Mouse (Mus musculus): ENCODE data around the gene Cd34.
A peak's percentile ranks its signal among the peaks of the same experiment; 100 is the strongest.

Cd34 gene

DNA sequence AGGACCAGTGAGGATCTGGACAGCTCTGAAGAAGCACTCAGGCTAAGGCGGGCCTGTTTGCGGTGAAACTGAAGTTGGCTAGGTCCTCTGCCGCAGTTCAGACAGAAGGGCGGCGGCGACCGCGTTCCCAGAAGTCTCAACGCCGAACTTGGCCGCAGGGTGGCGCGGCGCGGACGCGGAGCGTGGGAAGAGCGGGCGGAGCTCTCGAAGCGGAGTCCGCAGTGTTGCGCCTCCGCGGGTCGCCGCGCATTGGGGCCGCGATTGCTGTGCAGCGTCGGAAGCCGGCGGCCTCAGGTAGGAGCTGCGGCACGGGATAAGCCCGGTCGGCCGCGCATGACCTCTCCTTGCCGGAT, 37.5 kb downstream of the Cd34 start:
- peak; percentile 71 to 73 for DNase-seq

DNA sequence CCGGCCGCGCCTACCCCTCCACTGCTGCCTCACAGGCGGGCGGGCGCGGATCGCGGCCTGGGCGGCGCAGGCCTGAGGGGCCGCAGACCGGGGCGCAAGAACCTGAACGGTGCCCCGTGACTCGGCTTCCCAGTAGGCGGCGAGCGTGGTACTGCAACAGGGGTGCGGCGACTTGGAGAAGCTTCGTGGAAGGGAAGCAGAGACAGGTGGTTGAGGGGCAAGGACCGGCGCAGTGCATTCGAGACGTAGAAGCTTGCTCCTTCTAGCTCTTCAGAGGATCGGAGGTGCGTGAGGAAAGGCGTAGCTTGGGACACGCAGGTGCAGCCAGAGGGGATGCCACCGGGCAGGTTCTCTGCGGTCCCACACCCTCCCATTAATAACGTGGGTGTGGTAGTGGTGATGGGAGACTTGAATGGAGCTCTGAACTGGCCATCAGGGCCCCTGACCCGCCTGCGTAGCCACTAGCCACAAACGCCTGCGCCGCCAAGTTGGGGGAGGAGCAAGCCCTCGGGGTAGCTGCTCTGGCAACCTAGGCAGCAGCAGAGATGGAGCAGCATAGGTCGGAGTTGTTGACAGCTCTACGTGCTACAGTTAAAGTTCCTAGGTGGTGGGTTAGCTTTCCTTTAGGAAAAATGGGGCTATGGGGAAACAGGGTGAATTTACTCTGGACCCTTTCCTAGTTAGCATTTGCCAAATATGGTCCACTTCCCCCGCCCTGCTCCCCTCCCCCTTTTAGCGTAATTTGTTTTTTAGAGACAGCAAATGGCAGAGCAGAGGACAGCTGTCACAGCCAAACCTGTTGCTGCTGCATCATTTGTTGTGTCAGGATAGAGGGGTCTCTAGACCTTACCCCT, 38.1 kb downstream of the Cd34 start:
- DNase-seq: peak; percentile 64 to 69

DNA sequence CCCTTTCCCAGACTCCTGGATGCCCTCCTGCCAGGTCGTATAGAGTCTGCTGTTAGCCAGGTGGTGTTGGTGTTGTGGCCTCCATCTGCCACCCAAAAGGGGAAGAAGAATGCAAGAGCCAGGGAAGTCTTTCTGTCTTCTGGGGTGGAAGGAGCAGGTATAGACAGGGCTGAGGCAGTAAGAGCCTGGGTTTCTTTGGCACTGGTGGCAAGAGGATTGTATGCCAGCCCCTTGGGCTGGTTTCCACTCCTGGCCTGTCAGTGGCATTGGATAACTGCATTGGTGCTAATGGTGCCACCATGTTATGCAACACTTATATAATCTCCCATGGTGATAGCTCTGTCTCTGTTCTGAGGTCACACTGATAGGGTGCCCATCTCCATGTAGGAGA, 38.7 kb downstream of the Cd34 start:
- DNase-seq: no peak

DNA sequence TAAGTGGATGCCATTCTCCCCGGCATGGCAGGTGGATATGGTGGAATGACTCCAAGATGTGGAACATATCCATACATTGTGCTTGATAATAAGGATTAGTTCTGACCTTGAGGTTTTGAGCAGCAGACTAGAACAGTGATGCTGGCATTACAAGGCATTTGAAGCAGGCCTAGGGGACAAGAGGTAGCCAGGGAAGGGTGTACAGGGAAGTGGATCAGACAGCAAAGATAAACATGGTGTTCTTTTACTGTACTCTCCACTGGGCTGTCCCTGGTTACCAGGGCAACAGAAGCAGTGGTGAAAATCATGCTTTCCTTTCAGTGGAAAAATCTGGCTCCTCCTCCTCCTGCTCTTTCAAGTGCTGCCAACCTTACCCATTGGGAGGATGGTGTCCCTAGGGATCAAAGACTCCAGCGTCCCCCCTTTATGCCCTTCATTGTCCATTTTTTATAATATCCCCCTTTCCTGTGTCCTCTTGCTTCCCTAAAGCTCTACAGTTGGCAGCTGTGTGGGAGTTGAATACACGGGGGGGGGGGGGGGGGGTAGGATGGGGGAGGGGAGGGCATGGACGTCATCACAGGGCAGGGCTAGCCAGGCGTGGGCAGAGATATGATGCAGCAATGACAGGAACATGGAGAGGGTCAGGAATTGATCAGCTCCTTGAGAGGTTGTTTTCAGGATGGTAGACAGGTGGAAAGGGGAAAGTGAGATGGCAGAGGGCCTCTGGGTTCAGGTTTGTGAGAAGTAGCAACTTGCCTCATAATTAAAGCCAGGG, 39.5 kb downstream of the Cd34 start:
- DNase-seq: no peak

DNA sequence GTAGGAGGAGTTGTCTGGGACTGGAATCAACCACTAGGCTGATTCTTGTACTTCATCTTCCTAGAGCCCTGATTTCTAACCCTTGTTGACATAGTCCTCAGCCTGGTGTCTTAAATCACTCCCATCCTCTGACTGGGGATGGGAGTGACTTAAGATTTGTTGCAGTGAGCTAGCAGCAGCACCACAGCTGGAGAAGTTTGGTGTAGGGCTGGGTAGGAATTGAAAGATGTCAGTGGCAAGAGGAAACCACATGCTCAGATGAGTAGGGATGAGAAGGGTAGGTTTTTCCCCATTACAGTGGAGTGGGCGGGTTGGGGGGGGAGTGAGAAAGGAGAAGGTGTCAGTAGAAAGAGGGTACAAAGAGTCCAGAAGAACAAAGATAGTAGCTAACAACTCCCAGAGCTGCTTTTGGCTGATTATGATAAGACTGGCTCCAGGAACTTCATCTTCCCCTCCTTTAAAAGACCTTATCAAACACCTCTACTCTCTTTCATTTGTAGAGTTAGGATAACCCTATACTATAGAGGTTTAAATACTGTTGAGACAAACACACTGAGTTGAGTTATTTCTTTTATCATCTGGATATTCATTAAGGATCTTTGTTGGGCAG, 42.3 kb downstream of the Cd34 start:
- no peak for DNase-seq

DNA sequence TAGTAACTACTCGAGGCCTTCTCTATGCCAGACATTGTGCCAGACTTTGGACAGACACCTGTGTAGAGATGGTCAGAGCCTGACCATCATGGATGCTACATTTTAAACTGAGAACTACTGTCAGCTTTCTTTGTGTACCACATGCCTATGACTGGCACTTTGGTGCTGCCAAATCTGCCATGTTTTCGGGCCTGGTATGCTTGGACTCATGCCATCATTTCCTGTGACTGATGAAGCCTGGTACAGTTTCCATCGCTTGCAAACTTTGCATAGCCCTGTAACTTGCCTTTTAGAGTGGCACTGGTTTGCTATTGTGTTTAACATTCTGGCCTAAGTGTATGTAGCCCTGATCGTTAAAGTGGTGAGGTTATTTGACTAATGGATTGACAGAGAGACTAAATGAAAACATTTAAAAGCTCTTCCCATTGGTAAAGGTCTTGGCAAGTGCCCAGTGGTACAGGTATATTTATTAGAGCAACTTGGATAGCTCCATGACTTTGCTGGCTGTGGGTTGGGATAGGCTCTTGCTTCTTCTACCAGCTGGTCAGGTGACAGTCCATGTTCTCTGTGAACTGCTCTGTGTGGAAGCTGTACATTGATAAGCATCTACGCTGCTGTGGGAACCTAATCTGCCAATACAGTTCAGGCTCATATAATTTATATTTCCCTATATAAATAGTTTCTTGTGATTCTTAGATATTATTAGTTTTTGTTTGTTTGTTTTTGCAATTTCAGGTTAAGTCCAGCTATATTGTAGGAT, 44.5 kb downstream of the Cd34 start:
- DNase-seq: no peak

DNA sequence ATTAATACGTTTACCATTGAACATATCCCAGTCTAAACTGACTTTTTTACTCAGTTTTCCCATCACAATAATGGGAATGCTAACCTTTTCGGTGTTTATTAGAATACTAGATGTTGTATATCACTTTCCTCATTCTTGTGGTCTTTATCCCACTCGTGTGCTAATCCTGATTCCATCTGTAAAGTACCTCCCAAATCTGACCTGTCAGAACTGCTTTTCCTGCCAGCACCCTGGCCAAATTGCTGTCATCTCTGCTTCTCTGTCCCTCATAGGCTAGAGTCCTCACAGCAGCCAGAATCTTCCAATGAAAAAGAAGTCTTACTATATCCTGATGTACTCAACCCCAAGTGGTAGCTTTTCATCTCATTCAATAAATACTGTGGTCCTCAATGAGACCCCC, 46.3 kb downstream of the Cd34 start:
- DNase-seq: no peak

DNA sequence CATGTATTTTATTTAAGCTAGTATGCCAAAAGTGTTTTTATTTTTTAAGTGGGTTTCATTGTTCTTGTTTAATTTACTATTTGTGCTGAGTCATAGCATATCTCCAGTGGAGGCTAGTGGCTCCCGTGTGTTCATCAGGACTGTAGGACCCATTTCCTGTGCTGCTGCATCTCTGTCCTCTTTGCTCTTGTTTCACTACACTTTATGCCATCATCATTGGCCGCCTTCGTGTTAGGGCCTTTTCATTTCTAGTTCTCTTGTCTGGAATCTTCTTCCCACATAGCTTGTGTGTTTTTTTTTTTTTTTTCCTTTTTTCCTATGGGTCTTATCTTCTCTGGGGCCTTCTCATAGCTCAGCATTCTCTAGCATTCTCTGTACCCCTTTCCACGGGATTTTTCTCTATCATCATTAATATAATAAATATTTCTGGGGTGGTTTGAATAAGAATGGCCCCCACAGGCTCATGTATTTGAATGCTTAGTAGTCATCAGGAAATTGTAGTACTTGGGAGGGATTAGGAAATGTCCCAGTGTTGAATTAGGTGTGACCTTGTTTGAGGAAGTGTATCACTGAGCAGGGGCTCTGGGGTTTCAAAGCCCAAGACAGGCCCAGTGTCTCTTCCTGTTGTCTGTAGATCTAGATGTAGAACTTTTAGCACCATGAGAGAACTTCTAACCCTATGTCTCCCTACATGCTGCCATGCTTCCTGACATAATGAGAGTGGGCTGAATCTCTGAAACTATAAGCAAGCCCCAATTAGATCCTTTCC, 47.0 kb downstream of the Cd34 start:
- DNase-seq: no peak

DNA sequence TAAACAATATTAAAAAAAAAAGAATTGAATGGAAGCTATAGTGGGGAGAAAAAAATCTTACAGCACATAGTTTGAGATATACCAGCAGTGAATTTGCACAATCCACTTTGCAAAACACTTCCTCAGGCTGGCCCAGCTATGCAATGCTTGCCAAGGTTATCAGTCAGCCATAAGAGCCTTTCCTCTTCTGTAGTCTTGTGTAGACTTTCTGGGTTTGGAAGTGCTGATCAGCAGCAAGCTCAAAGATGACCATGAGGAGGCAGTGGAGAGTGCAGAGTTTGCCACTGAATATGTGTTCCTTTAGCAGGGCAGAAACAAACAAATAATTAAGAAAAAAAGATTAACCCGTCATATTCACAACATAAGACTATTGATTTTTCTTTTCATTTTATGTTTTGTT, 50.4 kb downstream of the Cd34 start:
- DNase-seq: no peak

DNA sequence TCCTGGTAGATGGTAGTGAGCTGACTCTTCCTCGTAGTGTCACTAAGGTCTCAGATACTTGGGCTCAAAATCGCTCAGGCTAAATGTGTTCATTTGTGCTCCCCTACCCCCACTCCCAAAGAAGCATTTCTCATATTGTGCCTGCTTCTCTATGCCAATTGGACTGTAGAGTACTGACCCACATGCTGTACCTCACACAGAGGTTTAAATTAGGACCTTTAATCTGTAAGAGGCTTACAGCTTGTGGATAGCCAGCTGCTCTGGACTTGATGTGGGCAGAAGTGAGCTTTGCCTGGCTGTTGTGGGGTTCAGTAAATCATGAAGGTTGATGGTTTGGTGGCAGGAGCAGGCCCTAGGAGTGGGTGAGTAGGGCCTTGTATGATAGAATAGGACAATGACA, 52.4 kb downstream of the Cd34 start:
- DNase-seq: no peak

DNA sequence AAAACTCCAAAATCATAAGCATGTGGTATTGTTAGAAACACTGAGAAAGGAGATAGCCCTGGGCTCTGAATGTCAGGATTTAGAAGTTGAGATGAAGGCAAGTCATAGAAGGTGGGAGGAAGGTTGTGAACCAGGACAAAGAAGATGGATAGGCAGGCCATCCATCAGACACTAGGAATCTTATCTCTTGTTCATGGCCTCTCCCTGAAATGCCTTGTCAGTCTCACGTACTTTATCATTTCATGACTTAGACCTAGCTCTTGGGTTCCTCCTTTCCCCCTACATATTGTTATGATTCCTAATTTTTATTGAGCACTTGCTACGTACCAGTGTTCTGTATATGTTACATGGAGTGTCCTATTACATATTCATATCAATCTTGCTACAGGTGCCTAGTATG, 53.0 kb downstream of the Cd34 start:
- DNase-seq: no peak

DNA sequence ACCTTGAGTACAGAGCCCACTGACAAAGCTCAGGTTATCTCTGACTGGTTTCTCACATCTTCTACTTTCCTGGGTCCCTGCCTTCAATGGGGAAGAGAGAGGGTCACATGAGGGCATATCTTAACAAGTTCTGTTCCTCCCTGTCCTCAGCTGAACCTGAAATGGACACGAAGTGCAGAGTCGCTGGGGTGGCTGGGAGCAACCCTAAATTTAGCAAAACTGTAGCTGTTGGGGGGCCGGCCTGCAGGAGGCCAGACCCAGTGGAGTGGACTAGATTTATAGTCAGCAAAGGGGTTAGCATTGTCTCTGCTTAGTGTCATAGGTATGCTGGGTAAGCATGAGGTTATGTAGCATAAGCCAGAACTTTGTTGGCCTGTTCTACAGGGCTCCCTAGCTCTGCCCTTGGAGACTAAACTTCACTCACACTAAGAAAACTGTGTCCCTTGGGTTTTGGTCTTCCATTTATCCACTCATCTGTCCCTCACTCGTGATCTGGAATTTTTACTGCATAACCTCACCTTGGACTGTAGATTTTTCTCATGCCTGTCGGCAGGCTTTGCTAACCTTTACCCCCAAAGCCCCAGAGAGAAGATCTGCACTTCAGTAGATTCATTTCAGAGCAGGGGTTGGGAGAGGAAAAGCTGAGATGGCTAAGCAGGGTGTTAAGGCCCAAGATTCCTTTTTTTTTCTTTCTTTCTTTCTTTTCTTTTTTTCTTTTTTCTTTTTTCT, 54.1 kb downstream of the Cd34 start:
- no peak for DNase-seq

DNA sequence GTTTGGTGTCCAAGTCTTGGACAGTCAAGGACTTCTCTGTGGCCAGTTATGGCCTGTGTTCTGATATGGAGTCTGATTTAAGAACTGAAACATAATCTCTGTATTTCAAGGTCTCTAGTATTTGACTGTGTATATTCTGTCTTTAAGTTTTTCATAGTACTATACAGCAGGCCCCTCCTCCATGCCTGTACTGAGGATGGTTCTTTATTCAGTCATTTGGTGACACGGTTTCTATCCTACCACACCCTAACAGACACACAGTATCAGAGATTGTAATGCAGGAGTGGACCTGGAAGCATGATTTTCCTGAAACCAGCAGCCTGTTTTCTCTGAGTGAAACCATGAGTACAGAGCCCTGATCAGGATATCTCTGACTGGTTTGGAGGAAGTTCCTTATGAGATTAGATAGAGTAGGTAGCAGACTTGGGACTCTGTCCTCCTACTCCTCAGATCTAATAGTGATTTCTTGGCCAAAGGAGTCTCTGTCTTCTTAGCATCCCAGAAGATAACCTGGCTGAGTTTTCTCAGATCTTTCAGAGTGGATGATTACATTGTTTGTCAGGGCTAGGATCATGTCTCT, 54.9 kb downstream of the Cd34 start:
- DNase-seq: no peak

DNA sequence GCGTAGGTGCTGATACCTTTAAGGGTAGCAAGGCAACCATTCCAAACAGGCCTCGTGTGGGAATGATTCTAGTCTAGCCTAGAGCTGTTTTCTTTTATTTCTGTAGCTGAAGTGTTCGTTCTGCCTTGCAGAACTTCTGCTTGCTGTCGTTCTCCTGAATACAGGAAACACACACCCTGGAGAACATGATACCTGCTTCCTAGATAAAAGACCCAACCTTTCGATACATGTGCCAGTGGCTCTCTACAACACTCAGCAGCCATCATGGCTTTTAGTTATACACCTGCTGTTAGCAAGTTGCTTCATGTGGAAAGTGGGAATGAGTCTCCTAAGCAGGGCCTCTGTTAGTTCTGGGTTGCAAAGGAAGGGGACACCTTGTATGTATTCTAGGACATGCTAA, 55.6 kb downstream of the Cd34 start:
- no peak for DNase-seq

DNA sequence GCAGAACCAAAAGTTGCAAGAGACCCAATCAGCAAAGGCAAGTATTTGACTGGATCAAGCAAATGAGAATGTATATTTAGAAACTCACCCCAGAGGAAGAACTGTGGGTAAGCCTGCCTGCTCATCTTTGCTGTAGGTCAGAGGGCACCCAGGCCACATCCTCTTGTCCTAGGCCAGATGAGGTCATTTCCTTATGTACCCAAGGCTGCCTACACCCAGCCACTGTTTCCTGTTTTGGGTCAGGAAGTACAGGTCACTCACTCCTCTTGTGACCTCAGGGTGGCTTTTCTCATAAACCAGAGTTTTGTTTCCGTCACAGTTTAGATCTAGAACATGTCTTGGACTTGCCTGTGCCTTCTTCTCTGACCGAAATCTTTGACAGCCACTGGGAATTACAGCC, 56.6 kb downstream of the Cd34 start:
- DNase-seq: peak in 1 of 2 experiments; percentile 22

DNA sequence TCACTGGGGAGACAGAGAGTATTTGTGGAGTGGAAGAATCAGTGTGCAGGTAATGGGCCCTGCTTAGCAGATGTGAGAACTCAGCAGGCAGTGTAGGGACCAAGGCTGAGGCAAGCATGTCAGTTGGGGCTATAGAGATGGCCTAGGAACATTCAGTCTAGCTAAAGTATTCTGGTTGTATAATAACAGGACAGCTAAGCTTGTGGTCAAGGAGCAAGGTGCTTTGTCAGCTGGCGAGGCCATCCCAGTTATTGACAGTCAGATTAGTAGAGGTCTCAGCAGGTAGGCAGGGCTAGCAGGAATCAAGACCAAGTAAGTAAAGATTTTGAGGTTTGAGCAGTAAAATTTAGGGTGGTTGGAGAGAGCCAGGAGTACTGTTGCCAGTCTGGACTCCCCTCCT, 59.8 kb downstream of the Cd34 start:
- DNase-seq: no peak

DNA sequence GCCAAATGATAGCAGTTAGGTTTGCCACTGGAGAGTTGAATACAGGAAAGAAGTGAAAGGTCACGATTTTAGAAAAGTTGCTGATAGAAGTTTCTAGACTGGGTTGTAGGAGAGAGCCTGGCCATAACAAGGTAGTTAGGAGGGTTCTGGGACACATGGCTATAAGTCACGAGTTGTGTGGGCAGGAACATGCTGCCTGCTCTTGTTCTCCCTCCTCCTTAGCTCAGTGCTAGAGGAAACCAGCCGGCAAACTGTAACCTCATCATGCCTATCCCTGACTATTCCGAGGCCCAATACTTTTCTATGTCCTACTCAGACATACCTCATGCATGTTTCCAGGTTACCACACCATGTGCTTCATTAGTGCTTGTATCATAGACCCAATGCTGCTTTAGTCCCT, 64.7 kb downstream of the Cd34 start:
- no peak for DNase-seq

DNA sequence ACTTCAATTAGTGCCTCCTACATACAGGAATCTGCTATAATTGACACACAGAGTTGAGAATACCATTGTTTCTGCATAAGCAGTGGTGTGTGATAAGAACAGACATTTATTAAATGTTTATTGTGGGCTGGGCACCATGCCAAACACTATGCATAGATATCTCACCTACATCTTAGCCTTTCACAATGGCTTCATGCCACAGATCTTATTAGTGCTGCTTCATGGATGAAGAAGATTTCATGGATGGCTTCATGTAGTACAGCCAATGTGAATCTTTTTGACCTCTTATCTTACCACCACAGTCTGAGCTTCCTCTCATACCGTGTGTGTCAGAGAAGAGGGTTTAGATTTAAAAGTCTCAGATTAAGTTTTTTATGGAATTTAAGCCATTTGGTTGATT, 65.6 kb downstream of the Cd34 start:
- DNase-seq: no peak

DNA sequence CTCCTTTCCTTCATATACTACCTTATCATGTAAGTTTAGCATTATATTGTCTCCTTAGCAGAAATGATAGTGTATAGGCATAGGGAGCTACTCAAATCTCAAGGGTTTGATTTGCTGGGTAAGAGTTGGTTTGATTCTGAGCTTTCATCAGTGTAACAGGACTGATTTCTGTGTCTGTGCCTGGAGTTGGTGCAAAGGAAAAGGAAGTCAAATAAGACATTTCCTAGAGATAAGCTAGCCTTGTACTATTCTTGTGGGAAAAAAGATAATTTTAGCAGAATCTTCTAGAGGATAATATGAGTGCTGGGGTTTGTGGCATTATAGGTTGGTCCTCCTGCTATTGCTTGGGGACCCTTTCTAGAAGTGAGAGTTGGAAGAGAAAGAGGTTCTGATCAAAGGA, 67.6 kb downstream of the Cd34 start:
- DNase-seq: no peak
